Mouse (Mus musculus): Measurements from ENCODE around the gene Kif1a.

Gene Kif1a

DNA sequence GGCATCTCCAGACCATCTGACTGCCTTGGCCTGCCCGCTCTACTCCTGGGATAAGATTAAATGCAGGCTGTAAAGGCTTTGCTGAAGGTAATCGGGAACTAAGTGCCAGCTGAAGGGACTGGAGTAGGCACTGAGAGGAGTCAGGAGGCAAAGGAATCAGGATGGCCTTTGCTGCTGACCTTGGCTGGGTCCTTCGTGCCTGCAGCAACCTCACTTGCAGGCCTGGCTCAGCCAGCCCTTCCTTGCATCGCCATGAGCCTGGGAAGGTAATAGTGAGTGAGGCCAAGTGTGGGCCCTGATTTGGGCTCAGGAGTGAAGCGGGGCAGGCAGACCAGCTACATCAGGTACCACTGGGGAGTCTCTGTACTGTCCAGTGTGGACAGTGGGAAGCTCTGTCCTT is 2.8 kb downstream of the Kif1a start:
- DNase-seq (ENCODE audit: extremely low spot score): no peak

DNA sequence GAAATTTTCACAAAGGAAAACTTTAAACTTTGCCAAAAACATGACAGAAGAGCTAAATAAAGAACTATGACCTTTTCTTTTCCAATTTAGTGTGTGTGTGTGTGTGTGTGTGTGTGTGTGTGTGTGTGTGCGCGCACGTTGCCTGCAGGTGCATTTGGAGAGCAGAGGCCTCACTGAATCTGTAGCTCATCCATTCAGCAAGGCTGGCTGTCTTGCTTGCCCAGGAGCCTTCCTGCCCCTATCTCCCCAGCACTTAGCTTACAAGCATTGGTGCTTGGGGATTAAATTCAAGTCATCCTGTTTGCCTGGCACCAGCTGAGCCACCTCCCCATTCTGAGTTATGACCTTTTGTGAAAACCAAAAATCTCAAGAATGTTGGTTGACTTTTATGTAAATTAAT is 9.2 kb downstream of the Kif1a start:
- no peak for DNase-seq (ENCODE audit: extremely low spot score)

DNA sequence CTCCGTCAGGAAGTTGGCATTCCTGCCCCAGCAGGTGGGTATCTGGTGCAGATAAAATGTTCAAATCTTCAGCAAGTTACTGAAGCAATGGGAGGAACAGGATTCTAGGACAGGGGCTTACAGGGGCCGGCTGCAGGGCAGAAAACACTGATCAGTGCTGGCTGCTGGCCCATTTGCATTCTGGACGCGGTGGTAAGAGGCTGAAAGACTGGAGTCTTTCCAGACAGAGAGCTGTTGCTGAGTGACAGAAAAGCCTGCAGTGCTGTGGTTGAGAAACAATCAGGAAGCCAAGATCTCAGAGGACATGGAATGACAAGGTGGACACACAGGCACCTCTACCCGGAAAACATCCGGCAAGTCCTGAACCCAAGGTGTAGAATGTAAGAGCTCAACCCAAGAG is 16.6 kb downstream of the Kif1a start:
- no peak for DNase-seq (ENCODE audit: extremely low spot score)

DNA sequence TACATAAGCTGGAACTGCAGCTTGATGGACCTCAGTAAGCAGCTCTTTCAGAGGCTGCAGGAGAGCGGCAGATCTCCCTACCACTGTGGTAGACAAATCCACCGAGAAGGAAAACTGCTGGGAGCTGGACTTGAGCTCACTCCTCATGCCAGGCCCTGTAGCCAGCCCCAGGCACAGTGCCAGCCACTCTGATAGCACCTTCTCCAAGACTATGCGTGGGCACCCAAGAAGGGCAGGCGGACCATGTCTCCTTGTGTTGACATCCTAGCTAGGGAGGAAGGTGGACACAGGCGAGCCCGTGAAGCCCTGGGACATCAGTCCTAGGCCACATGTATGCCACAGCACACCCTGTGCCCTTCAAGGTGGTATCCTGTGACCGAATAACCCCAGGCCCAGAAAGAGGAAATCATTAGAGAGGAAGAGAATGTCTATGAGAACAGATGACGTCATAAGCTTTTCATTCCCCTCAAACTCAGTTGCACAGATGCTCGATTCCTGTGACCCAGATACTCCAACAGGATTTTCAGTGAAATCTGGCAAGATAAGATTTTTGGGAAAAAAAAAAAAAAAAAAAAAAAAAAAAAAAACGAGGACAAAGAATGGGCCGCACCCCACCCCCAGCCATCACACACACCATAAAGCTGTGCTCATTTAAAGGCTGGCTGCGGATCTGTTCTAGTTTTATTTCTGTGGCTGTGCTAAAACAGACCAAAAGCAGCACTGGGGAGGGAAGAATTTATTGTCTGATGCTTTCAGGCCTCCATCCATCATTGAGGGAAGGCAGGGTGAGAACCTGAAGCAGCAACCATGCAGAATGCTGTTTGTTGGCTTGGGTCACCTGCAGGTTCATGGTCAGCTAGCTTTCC is 18.1 kb downstream of the Kif1a start:
- no peak for DNase-seq (ENCODE audit: extremely low spot score)

DNA sequence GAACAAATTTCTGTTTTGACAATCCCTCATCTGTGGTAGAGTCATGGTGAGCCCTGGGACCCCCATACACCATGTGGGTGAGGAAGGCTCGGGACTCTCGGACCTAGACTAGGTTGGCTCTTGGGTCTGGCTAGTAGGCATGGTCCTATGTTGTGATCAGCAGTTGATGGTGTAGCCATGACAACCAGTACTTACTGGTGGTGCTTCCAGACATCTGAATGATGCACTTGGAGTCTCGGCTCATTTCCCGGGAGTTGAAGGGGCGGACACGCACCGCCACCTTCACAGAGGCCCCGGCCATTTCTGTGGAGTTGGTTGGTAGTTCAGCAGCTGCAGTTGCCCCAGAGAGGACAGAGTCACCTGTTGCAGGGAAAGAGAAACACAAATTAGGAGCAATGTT is 19.6 kb downstream of the Kif1a start:
- no peak for DNase-seq (ENCODE audit: extremely low spot score)

DNA sequence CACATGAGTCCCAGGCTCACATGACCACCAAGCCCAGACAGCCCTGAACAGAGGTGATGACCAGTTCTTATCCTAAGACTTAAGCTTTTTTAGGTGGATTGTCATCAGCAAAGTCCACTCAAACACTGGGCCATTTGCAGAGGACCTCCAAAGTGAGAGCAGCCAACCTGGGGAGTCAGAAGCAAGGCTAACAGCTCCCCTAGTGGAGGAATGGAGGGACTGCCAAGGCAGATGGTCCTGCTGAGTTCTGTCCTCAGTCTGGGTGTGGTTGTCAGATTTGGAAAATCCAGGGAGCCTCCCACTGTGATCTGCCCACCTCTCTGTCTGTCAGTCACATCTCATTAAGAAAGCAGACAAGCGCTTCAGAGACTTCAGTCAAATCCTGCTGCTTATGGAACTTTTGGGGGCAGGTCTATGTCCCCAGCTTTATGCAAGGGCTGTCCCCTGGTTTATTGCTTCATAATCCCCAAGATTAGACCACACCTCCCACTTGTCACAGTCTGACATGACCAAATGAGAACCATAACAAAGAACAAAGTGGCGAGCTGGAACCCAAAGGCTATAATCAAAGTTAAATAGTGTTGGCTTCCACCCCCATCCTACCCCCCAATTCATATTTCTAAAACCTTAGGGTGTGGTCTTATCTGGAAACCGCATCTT is 20.7 kb downstream of the Kif1a start:
- peak; percentile 46 for DNase-seq (ENCODE audit: extremely low spot score)

DNA sequence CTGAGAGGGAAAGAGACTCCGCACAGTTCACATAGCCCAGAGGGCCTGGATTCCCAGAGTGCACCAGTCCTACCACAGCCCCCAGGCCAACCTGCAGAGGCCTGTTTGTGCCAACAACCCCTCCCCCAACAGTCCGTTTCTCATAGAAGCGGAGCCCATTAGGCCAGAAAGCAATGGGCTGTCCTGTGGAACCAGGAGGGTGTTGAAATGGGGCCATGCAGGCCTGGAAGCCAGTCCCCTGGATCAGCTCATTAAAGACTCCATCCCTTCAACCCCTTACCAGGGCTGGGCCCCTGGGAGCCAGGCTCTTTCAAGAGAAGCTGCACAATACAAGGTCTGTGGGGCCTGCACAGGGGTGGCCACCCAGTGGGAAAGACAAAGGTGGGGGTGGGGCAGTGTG is 22.1 kb downstream of the Kif1a start:
- DNase-seq (ENCODE audit: extremely low spot score): no peak

DNA sequence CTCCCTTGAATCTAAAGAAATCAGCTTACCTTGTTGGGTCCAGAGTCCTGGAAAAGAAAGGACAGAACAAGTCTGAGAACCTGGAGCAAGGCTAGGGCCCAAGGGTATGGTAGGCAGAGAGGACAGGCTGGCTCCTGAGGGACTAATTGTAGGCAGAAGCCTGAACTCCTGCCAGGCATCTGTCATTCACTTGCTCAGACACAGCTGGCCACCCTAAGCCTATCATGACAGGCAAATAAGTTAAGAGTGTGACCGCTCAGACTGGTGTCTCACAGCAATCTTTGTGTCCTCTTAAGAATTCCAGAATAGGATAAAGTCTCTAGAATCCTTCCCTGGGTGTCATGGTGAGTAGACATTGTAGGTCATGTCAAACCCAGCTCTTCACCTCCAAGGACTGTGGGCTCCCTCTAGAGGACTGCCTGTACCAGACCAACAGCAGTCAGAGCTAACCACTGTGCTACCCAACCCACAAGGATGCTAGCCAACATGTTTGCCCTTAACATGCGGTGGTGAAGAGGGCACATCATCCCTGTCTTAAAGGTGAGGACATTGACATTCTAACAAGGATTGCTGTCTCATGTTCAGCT is 29.4 kb downstream of the Kif1a start:
- DNase-seq (ENCODE audit: extremely low spot score): no peak

DNA sequence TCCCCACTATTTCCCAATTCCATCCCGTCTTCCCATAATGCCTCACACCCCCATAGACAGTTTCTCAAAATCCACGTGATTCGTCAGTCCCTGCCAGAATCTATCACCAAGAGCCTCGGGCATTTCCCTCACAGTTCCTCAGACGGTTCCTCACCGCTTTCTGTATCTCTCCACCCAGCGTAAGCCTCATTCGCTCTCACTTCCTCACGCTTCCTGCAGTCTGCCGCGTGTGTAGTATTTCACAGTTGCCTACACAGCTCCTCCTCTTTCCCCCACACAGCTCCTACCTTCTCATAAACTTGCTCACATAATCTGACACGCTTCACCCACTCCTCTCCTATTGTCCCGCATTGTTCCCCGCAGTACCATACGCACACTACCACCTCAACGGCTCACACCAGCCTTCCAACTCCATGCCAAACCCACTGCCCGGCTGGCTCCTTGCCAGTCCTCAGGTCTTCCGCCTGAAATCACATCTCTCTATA is 30.2 kb downstream of the Kif1a start:
- DNase-seq (ENCODE audit: extremely low spot score): no peak

DNA sequence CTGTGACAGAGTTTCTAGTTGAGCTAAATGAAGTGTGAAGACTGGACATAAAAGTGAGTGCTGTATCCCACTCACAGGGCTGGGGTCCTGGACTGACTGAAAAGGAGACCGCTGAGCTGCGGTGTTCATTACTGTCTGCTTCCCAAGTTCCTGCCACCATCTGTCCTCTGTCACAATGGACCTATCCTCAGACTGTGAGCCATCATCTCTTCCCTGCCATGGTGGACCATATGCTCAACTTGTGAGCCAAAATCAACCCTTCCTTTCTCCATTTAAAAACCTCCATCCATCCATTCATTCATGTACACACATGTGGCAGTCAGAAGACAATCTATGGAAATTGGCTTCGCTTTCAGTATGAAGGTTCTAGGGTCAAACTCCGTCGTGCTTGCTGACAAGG is 30.9 kb downstream of the Kif1a start:
- DNase-seq (ENCODE audit: extremely low spot score): no peak

DNA sequence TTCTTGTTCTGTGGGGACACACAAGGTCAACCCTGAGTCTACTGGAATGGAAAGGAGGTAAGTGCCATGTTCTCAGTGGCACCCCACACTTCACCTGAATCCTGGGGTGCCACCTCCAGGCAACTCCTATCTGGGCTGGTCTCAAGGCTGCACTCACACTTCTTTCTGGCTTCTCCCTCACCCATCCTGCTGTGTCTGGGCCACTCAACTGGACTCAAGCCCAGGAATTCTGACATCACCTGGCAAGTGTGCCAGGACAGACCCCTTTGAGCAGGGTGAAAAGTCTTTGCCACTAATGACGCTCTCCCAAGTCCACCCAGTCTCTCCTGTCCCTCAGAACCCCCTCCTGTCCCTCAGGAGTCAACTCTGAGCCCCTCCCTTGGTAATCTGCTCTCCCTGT is 33.2 kb downstream of the Kif1a start:
- DNase-seq (ENCODE audit: extremely low spot score): no peak

DNA sequence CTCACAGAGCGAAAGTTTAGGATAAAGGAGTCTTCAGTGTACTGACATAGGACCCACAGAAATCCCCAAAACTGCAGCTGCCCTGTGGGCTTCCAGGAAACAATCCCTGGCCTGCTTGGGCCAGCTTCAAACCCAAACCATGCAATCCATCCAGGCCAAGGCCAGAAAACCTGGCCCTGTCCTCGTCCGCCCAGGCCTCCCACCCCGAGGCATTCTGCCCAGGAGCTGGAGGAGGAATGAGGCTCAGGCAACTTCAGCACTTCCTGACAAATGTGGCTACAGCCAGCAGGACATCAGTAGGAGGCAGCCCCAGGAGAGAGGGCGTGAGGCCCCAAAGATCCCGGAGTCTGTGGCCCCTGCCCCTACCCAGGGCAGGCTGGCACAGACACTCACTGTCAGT is 36.1 kb downstream of the Kif1a start:
- no peak for DNase-seq (ENCODE audit: extremely low spot score)

DNA sequence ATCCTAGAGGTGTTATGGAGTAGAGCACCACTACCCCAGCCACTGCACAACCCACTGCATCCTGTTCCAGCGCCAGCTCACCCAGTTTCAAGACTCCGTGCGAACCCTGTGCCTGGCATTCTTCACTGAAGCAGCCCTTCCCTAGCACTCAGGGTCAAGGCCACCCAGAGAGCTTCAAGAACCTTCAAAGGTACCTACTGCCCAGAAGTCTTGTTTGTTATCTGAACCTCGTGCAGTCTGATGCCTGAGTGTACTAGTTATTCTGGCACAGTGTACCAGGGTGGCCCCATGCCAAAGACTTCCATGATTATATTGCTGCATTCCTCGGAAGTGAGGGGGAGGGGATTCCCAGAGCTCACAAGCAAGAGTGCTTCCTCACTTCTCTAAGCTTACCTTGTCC is 38.1 kb downstream of the Kif1a start:
- DNase-seq (ENCODE audit: extremely low spot score): no peak

DNA sequence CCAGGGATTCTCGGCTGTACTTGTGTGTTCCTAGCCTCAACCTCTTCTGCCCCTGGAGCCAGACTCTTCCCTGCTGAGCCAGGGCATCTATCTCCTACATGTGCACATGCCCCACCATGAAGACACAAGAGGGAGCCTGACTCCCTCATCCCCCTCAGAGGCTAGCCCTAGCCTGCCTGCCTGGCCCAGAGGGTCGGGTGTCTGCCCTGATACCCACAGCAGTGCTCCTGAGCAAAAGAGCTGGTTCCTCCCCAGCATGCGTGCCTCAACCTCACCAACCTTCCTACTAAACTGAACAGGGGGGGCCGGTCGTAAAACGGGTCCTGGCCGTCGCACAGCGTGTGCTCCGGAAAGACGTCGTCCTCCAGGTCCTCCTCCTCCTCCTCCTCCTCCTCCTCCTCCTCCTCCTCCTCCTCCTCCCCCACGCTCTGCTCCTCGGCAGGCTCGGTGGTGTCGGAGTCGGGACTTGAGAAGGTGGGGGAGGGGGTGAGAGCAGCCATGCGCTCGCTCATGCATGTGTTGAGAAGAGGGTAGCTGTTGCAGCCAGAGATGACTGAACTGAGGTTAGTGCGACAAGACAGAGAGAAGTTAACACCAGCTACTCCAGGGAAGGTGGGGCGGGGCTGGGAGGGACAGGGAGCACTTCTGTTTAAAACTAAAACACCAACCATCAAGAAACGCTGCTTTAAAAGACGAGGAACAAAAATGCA is 50.5 kb downstream of the Kif1a start:
- peak; percentile 16 for DNase-seq (ENCODE audit: extremely low spot score)

DNA sequence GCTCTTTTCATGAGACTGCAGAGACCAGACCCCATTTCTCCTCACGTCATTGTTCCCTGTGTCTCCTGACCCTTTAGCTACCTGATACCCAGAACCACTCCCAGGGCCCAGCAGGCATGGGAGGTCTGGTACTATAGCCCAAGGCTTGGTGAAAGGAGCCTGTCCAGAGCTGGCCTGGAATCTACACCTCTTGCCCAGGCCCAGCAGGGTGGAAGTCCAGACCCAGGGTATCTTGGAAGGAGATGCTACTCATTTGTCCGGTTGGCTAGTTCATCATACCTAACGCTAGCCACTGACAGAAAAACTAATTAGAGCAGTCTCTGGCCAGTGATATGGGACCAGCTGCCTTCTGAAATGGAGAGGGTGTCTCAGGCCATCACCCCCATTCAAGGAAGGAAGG is 51.7 kb downstream of the Kif1a start:
- DNase-seq (ENCODE audit: extremely low spot score): no peak

DNA sequence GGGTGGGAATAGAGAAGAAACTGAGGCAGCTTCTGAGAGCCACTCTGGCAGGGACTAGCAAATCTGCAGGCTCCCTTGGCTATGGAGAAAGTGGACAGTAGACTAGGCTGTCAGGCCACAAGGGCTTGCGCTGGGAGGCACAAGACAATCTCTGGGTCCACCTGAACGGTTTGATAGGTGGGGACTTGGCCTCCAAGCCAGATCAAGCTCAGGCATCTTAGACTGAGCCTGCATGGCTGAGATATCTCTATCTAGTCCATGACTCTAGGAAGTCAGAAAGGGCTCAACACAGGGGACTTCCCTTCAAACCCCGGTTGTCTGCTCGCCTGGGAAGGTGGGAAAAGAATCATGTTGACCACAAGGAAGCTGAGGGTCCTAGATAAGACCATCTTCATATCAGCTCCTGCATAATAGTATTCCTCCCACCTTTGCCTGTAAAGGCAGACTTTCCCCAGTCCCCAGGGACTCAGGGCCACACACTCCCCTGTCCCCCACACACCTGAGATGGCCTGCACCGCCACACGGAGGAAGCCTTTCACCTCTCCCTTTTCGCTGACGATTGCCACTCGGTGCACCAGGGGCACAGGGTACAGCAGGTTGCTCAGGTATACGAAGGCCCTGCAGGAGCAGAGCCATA is 55.5 kb downstream of the Kif1a start:
- DNase-seq (ENCODE audit: extremely low spot score): no peak

DNA sequence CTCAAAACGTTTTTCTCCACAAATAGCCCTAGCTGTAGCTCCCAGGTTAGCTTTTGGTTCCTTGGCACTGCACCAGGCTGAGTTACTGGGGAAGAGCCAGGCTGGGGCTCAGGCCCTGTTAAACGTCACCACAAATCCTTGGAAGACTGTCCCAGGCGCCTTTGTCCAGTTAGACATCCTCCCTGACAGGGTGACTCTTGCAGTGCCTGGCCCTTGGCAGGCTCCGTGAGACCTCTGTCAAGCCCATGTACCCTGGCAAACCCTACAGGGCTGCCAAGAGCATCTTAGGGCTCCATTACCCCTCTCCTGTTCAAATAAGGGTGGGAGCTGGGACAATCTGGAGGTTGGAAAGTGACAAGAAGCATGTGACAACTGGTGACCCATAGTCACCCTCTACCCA is 65.8 kb downstream of the Kif1a start:
- DNase-seq (ENCODE audit: extremely low spot score): no peak

DNA sequence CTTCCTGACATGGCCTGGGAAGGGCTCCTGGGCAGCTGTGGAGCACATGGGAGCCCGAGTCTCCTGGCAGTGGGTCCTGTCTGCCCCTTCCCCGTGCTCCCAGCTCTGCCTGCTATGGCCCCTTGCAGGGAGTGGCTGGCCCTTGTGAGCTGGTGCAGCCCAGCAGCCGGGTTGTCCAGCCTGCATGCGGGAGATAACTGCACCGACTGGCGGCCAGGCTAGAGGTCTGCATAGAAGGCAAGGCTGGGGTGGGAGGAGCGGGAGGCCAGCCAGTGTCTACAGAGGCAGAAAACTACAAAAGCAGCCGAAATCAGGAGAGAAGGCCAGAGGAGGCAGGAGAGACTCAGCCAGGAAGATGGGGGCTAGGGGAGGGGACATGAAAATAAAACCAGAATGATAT is 67.8 kb downstream of the Kif1a start:
- peak; percentile 16 for DNase-seq (ENCODE audit: extremely low spot score)

DNA sequence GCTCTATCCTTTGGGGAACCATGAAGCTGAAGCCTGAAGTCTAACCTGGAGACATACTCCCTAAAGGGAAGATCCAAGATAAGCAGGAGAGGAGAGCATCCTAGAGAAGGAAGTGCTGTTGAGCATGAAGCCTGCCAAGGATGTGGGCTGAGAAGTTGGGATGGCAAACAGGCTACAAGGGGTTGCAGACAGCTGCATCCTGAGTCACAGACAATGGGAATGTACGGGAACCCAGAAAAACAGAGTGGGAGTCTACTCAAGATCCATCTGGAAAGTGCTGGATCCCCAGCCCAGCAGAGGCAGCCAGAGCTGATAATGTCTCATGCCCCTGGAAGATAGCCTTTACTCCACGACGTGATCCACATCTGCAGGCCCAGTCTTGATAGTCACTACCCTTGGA is 70.6 kb downstream of the Kif1a start:
- DNase-seq (ENCODE audit: extremely low spot score): no peak

DNA sequence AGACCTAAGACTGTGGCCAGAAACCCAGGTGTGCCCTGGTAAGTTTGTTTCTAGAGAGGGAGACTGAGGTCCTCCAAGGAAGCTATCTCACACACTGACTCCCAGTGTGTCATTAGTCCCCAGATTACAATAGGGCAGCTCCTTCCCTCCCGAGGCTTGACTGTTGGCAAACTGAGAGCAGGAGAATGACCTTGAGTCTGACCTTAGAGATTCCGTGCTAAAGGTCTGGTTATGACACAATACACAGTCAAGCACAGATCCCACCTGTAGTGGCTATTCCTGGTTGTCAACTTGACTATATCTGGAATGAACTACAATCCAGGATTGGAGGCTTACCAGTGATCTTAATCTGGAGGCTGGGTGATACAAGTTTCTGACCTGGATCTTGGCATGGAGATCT is 71.7 kb downstream of the Kif1a start:
- DNase-seq (ENCODE audit: extremely low spot score): no peak

DNA sequence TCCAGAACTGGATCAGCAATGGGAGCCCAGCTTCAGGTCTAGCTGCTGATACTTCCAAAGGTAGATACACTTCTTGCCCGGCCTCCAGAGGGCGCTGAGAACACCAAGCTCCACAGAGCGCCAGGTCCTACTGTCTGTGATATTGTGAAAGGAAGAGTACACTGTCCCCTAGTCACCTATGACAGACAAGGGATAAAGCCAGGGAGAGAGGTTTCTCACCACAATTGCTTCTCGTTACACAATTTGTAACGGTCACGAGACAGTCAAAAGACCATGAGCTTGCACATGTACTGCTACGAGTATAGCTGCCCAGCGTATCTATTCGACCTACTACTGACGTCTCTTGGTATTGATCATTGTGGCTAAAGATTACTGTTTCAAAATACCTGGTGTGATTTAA is 72.4 kb downstream of the Kif1a start:
- no peak for DNase-seq (ENCODE audit: extremely low spot score)

DNA sequence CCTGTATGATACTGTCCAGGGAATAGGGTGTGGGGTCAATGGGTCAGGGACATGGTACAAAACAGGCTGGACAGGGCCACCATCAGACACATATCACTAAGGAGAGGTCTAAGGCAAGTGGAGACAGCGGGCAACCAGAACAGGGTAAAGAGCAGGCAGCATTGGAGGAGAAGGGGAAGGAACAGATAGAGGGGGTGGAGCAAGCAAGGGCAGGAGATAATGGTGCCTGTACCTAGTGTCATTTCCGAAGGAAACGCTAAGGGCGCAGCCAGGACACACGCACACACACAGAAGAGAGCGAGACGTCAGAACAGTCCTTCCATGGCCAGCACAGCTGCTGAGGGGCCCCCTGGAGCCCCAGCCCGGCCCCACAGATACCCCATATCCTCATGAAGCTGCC is 75.2 kb downstream of the Kif1a start:
- DNase-seq (ENCODE audit: extremely low spot score): no peak
